Mouse (Mus musculus): ENCODE data around the gene Cav2. TPM values are rescaled to one million over a fixed set of nuclear protein-coding genes. Genes with fewer than 3 reads are reported as not detected.

Cav2 gene
- 0.94 TPM for polyA plus RNA-seq (2017; shearing (Covaris generic))

GRCm38 (mm10) chr6:17280939-17281756, at the start of gene Cav2:
Cav2 (plus strand) TSS chr6:17281185.

GRCm38 (mm10) chr6:17305954-17306601, 25.1 kb downstream of the Cav2 start, which contains the start of gene Cav1:
Cav1 (plus strand) TSS chr6:17306335.

Other genes with a start within 250 kb of the Cav2 start
- gene Tes, start 216.0 kb upstream of the Cav2 start, polyA plus RNA-seq (2017; shearing (Covaris generic)): 233 TPM
- gene Cav1, start 25.1 kb downstream of the Cav2 start, polyA plus RNA-seq (2017; shearing (Covaris generic)): not detected
- gene Met, start 182.6 kb downstream of the Cav2 start, polyA plus RNA-seq (2017; shearing (Covaris generic)): not detected